Mouse (Mus musculus) heart, embryonic 15.5 days (tissue): ENCODE measurements around the gene Myo5c. TPM values are rescaled to one million over a fixed set of nuclear protein-coding genes. Genes with fewer than 3 reads are reported as not detected.

ENCODE experiments used
- ATAC-seq: fragments of 200-750 bp; cut with Nextera tagmentation; replicated peaks from 2 replicates; pipeline ENCODE4 v1.8.0; 2017; ENCODE audit warnings: low read depth, moderate TSS enrichment; ENCODE audit not compliant: insufficient number of reproducible peaks, insufficient read depth, low FRiP score
- H3K27ac ChIP-seq: fragments of 300-500 bp; sonication (generic); 2 replicates; pipeline ENCODE4 v1.5.1; 2015; ENCODE audit warnings: mild to moderate bottlenecking, inconsistent platforms
- H3K27me3 ChIP-seq: fragments of 300-500 bp; sonication (generic); 2 replicates; pipeline ENCODE4 v1.6.1; 2015; ENCODE audit warnings: inconsistent platforms
- H3K36me3 ChIP-seq: fragments of 300-500 bp; sonication (generic); 2 replicates; pipeline ENCODE4 v1.6.1; 2015; ENCODE audit warnings: mild to moderate bottlenecking, inconsistent platforms
- H3K4me1 ChIP-seq: fragments of 300-500 bp; sonication (generic); replicated peaks from 2 replicates; pipeline ENCODE4 v1.6.1; 2015; ENCODE audit warnings: inconsistent platforms
- H3K4me2 ChIP-seq: fragments of 300-500 bp; sonication (generic); 2 replicates; pipeline ENCODE4 v1.6.1; 2015; ENCODE audit warnings: inconsistent platforms, mild to moderate bottlenecking, moderate library complexity
- H3K4me3 ChIP-seq: fragments of 300-500 bp; sonication (generic); 2 replicates; pipeline ENCODE4 v1.5.1; 2015; ENCODE audit warnings: mild to moderate bottlenecking, inconsistent platforms
- H3K9ac ChIP-seq: fragments of 300-500 bp; sonication (generic); 2 replicates; pipeline ENCODE4 v1.6.1; 2015; ENCODE audit warnings: mild to moderate bottlenecking, inconsistent platforms
- H3K9me3 ChIP-seq: fragments of 300-500 bp; sonication (generic); replicated peaks from 2 replicates; pipeline ENCODE4 v1.6.1; 2016; ENCODE audit warnings: inconsistent platforms
- WGBS: fragments of 180-500 bp; shearing (Covaris S2); methylation state at CpG from one replicate; pipeline ENCODE4 v1.1.7; 2015; ENCODE audit warnings: mixed read lengths; 5-methylcytosine and 5-hydroxymethylcytosine counted together
- polyA plus RNA-seq: library from polyadenylated mRNA; unstranded; fragments of >200 nt; fragmentation: Nextera tagmentation; extraction: Ambion mirVana; gene quantifications from 2 replicates; pipeline ENCODE4 v1.2.1, GENCODE M21; 2015

The Myo5c gene
- polyA plus RNA-seq, 1 experiment from 2014 or later: 2.4 TPM

DNA sequence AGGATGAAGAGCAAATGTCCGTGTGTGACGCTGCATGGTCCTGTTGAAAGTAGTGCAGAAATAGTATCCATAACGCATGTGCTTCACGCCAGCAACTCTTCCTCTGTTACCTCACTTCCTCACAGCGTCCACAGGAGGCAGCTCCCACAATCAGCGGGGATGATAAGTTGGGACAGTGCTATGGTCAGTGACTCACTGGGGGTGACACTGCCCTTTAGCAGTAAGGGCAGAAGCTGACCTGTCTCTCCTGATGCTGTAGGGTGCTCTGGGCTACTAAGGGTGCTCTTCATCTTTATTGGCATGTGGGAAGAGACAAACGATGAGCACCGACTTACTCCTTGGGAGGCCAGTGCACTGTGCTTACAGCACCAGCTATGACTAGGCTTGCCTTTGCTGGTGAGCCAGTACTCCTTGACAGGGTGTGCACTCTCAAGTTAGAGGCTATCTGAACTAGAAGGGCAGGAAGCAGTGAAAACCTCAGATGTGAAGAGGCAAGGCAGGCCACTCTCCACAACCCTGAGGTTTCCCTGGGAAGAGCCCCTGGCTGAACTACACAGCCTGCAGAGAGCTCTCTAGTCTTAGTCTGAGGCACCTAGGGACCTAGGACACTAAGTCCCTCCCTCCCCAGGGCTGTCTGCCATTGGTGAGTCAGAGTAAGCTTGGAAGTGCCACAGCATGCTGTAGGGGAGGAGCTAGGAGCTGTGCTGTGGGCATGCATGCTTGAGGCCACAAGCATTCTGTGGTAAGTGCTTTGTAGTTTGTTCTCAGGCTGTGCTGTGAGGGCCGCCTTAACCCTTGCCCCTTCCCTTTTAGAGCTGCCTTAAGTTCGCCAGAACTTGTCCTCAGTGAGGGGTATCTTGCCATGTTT is 10.2 kb upstream of the Myo5c start:
- ATAC-seq: peak; percentile 75

DNA sequence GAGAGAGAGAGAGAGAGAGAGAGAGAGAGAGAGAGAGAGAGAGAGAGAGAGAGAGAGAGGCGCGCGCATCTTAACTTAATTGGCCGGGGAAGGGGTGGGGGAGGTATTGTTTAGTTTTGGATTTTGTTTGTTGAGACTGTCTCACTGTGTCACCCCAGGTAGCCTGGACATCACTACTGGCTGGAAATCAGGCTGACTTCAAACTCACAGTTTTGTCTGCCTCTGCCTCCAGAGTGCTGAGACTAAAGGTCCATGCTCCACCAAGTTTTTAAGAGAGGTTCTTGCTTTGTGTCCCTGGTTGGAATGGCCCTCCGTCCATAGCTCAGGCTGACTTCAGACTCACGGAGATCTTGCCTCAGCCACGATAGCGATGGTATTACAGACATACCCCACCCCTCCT is 1.0 kb downstream of the Myo5c start:
- H3K27ac ChIP-seq: no peak overlapping the region

More for the DNA sequence above, 10.2 kb upstream of the Myo5c start:
- Histone ChIP-seq H3K27ac (no peak overlapping the region; the same call in 1 of the 2 replicates), H3K4me3 (no peak overlapping the region), H3K36me3 (peaks cover 4% of the 10 kb centered on the region; the same call in 1 of the 2 replicates), H3K9me3 (no peaks in the 10 kb centered on the region), H3K4me2 (no peak overlapping the region), H3K9ac (no peak overlapping the region), H3K27me3 (no peaks in the 10 kb centered on the region), H3K4me1 (no peaks in the 10 kb centered on the region)
- 51% methylated on average over 10 of the region's 10 CpGs for WGBS

DNA sequence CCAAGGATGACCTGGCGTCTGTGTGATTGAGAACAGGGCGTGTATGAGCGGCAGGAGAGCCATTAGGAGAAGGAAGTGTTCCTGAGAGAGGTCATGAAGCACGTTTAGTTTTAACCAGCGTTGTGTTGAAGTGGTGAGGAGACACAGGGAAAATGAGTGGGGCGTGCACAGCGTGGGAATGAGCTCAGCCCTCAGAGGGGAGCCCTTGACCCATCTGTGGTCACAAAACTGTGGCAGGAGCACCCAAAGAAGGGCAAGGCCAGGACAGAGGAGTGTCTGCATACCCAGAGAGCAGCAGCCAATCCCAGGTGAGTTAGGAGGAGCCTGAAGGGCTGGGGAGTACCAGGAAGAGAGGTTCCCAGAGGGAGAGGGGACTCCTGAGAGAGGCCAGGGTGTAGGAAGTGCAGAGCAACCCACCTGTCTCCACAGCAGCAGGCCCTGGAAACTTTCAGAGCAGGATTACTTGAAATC is 2.5 kb downstream of the Myo5c start:
- H3K27ac ChIP-seq: peak overlapping the region; percentile 69; the same call in 1 of the 2 replicates
- H3K9ac ChIP-seq: no peak overlapping the region
- ATAC-seq: no peak
- H3K27me3 ChIP-seq: peaks cover 11% of the 10 kb centered on the region
- H3K4me1 ChIP-seq: peaks cover 29% of the 10 kb centered on the region
- H3K36me3 ChIP-seq: no peaks in the 10 kb centered on the region
- WGBS: 42% methylated on average over 7 of the region's 7 CpGs
- H3K4me3 ChIP-seq: no peak overlapping the region
- H3K9me3 ChIP-seq: no peaks in the 10 kb centered on the region
- H3K4me2 ChIP-seq: no peak overlapping the region

More for the DNA sequence above, 1.0 kb downstream of the Myo5c start:
- 56% methylated on average over 8 of the region's 8 CpGs for WGBS
- H3K4me1 ChIP-seq: peaks cover 29% of the 10 kb centered on the region
- no peak overlapping the region for H3K4me3 ChIP-seq
- H3K27me3 ChIP-seq: peaks cover 11% of the 10 kb centered on the region
- H3K9ac ChIP-seq: no peak overlapping the region
- no peak overlapping the region; the same call in 1 of the 2 replicates for H3K4me2 ChIP-seq
- no peaks in the 10 kb centered on the region for H3K36me3 ChIP-seq
- ATAC-seq: no peak
- no peaks in the 10 kb centered on the region for H3K9me3 ChIP-seq

DNA sequence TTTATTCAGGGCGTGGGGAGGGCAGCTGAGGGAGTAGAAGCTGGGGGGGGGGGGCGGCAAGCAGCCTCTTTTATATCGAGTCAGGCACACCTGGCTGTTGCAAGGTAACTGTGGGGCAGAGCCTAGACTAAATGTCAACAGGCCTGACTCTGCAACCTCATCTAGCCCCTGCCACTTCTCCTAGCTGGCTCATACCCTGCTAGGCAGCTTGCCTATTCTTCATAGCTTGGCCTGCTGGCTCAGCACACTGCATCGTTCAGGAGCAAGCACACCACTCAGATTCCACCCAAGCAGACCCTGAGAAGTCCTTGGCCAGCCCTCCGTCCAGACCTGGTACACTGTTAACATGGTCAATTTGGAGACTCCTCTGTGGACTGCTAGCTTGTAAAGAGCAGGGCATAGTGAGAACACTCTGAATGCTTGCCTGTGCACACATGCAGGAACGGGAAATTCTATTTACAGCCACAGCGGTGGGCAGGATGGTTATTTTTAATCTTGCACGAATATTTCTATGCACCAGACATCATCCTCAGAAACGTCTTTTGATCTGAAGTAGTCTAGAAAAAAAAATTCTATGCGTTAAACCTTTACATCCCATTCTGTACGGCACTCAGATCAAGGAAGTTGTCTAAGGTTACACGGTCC is 3.3 kb downstream of the Myo5c start:
- peaks cover 29% of the 10 kb centered on the region for H3K4me1 ChIP-seq
- H3K4me2 ChIP-seq: no peak overlapping the region
- no peak overlapping the region for H3K4me3 ChIP-seq
- H3K9me3 ChIP-seq: no peaks in the 10 kb centered on the region
- ATAC-seq: no peak
- H3K9ac ChIP-seq: no peak overlapping the region
- H3K27ac ChIP-seq: peak overlapping the region; percentile 69
- peaks cover 11% of the 10 kb centered on the region for H3K27me3 ChIP-seq
- WGBS: 61% methylated on average over 12 of the region's 12 CpGs
- no peaks in the 10 kb centered on the region for H3K36me3 ChIP-seq

DNA sequence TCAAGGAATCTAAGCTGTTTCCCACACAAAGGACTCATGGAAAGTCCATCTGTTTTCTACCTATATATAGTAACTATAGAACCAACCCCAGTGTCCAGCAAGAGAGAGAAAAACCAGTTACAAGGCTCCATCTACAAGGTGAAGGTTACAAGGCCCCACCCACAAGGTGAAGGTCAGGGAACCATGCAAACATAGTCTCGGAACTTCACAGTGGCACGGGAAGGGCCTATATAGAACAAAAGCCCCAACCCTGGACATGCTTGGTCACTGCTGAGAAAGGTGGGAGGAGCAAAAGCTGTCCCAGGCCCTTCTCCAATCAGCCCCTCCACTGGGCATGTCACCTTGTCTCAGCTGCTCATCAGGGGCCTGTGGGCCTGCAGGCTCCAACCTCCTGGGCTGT is 3.9 kb downstream of the Myo5c start:
- H3K4me2 ChIP-seq: no peak overlapping the region
- ATAC-seq: no peak
- peak overlapping the region; percentile 18; the same call in 1 of the 2 replicates for H3K27ac ChIP-seq
- no peak overlapping the region for H3K4me3 ChIP-seq
- H3K36me3 ChIP-seq: no peaks in the 10 kb centered on the region
- H3K9me3 ChIP-seq: no peaks in the 10 kb centered on the region
- peaks cover 29% of the 10 kb centered on the region for H3K4me1 ChIP-seq
- WGBS: 45% methylated on average over 2 of the region's 2 CpGs
- H3K27me3 ChIP-seq: peaks cover 11% of the 10 kb centered on the region
- no peak overlapping the region for H3K9ac ChIP-seq

DNA sequence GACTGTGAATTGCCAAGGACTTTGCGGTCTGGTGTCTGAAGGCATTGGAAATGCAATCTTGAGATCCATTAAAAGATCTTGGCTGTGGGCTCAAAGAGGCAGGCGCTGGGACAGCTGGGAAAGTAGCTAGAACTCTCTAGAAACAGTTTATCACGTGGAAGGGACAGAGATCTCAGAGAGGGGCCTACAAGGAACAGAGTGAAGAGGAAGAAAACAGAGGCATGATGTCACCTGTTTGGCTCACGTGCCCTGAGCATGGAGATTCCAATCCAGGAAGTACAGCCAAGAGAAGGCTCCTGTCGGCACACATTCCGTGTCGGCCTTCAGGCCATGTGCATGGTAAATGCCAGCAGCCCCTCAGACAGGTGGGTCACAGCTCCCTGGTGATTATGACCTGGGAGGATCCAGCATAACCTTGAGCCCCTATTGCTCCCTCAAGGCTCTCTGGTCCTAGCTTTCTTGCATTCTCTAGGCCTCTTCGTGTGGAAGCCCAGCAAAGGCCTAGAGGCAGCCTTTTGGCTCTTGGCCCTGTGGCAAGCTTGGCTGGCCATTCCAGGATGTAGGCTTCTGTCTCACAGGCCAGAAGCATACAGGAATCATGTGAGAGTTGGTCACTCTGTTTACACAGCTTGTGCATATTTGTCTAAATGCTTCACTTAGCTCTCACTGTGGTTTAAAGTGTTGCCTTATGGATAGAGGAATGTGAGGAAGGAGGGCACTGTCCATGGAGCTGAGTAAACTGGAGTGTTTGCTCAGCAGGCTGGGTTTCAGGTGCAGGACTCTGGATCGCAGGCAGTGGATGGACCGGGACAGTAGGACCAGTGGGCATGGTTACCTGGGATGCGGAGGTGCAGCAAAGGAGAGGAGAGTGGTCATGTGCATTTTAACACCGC is 4.8 kb downstream of the Myo5c start:
- Histone ChIP-seq H3K9ac (no peak overlapping the region), H3K4me2 (no peak overlapping the region), H3K27me3 (peaks cover 9% of the 10 kb centered on the region), H3K4me1 (peaks cover 29% of the 10 kb centered on the region), H3K4me3 (no peak overlapping the region), H3K36me3 (no peaks in the 10 kb centered on the region), H3K9me3 (no peaks in the 10 kb centered on the region), H3K27ac (no peak overlapping the region)
- WGBS: 77% methylated on average over 12 of the region's 12 CpGs
- ATAC-seq: no peak

DNA sequence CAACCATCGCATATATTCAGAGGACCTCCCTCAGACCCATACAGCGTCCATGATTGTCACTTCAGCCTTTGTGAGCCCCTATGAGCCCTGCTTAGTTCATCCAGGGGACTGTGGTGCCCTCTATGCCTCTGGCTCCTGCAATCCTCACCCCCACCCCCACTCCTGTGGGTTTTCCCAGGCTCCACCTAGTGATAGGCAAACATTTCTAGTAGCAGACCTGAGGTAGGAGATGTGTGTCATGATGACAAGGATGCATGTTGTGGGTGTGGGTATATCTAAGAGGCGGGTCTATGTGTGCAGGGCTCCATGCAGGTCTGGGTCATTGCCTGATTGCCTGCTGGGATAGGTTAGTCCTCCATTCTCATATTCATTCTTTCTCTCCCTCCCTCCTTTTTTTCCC is 6.4 kb downstream of the Myo5c start:
- Histone ChIP-seq H3K4me1 (peaks cover 20% of the 10 kb centered on the region), H3K4me3 (no peak overlapping the region), H3K4me2 (no peak overlapping the region), H3K27me3 (no peaks in the 10 kb centered on the region; the same call in 1 of the 2 replicates), H3K9ac (no peak overlapping the region), H3K36me3 (no peaks in the 10 kb centered on the region), H3K9me3 (no peaks in the 10 kb centered on the region), H3K27ac (no peak overlapping the region)
- no peak for ATAC-seq
- 83% methylated on average over 3 of the region's 3 CpGs for WGBS

DNA sequence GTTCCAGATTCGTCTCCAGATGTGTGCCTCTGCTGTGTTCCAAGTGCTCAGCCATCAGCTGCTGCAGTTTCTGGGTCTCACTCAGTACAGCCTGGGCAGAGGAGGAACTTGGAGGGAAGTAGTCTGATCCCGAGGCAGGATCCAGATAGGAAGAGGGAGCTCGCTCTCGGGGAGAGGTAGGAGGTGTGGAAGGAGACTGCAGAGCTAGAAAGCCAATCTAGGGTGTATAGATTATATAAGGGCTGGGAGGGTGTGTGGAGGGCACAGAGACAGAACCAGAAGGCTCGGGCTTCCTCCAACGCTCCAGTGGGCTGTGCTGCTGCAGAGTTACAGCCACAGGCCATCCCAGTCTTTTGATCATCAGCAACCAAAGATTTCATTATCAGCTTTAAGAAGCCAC is 11.2 kb downstream of the Myo5c start:
- Histone ChIP-seq H3K36me3 (no peaks in the 10 kb centered on the region), H3K27me3 (no peaks in the 10 kb centered on the region; the same call in 1 of the 2 replicates), H3K27ac (no peak overlapping the region), H3K4me2 (no peak overlapping the region), H3K9ac (no peak overlapping the region), H3K9me3 (no peaks in the 10 kb centered on the region), H3K4me1 (peaks cover 7% of the 10 kb centered on the region; the same call in 1 of the 2 replicates), H3K4me3 (no peak overlapping the region)
- 61% methylated on average over 6 of the region's 6 CpGs for WGBS
- no peak for ATAC-seq

DNA sequence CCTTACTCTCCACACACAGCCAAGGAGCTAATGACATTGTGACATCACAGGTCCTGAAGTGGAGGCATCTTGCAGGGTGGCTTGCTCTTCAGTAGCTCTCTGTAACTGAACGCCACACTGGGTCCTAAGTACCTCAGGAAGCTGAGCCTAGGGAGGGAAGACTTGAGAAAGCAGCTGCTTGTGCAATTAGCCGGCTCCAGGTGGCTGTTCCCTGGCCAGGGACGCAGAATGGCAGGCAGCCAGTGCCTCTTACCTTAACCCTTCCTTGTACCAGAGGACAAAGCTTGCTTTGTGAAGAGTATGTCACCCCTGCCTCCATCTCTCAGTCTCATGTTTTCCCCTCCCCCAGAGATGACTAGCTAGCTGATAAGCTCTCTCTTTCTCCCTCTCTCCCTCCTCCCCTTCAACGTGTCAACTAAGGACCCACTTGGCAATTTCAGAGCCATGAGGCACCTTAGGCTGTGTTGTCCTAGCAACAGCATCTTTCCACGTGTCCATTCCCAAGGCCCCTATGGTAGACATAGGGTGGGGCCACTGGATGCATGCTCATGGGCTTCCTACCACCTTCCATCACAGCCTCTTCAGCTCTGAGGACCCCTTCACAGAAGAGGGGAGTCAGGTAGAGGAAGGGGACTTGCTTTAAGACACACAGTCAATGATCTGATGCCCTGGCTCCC is 12.0 kb downstream of the Myo5c start:
- no peaks in the 10 kb centered on the region for H3K36me3 ChIP-seq
- no peak overlapping the region for H3K27ac ChIP-seq
- H3K4me2 ChIP-seq: no peak overlapping the region
- H3K9ac ChIP-seq: no peak overlapping the region
- H3K9me3 ChIP-seq: no peaks in the 10 kb centered on the region
- 13% methylated on average over 5 of the region's 5 CpGs for WGBS
- no peak overlapping the region for H3K4me3 ChIP-seq
- H3K27me3 ChIP-seq: no peaks in the 10 kb centered on the region; the same call in 1 of the 2 replicates
- 0 out of 2 replicates have a peak, but pooled peaks have one; percentile 22 for ATAC-seq
- H3K4me1 ChIP-seq: peaks cover 7% of the 10 kb centered on the region; the same call in 1 of the 2 replicates

DNA sequence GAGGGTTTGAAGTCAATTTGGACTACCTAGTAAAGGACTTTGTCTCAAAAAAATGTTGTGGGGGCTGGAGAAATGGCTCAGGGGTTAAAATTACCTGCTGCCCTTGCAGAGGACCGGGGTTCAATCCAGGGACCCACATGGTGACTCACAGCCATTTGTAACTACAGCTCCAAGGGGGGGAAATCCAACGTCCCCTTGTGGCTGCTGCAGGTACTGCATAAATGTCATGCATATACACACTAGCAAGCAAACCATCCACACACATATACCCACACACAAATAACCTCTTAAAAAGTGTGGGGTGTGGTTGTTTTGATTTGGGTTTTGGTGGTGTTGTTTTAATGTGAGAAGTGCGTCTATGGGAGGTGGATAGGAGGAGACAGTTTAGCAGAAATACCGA is 12.7 kb downstream of the Myo5c start:
- Histone ChIP-seq H3K36me3 (no peaks in the 10 kb centered on the region), H3K27me3 (no peaks in the 10 kb centered on the region; the same call in 1 of the 2 replicates), H3K4me3 (no peak overlapping the region), H3K9me3 (no peaks in the 10 kb centered on the region), H3K27ac (no peak overlapping the region), H3K4me2 (no peak overlapping the region), H3K4me1 (peaks cover 7% of the 10 kb centered on the region; the same call in 1 of the 2 replicates), H3K9ac (no peak overlapping the region)
- no peak for ATAC-seq
- WGBS: 71% methylated on average over 4 of the region's 4 CpGs
